Mouse (Mus musculus) hindbrain, embryonic 16.5 days (tissue): ENCODE data around the gene Ccdc38. TPM values are rescaled to one million over a fixed set of nuclear protein-coding genes. Genes with fewer than 3 reads are reported as not detected.

Experiments
- ATAC-seq: fragments of 200-750 bp; cut with Nextera tagmentation; 2 replicates; pipeline ENCODE4 v1.8.0; 2017; ENCODE audit warnings: moderate TSS enrichment, moderate library complexity
- H3K27ac ChIP-seq: fragments of 300-500 bp; sonication (generic); 2 replicates; pipeline ENCODE4 v1.5.1; 2014; ENCODE audit warnings: low read depth, mild to moderate bottlenecking, control low read depth, low read length, moderate library complexity
- H3K27me3 ChIP-seq: fragments of 300-500 bp; sonication (generic); replicated peaks from 2 replicates; pipeline ENCODE4 v1.6.1; 2014; ENCODE audit warnings: low read length; ENCODE audit not compliant: control insufficient read depth, insufficient read depth
- H3K36me3 ChIP-seq: fragments of 300-500 bp; sonication (generic); 2 replicates; pipeline ENCODE4 v1.6.1; 2014; ENCODE audit warnings: mild to moderate bottlenecking, low read length, moderate library complexity, mixed read lengths; ENCODE audit not compliant: control insufficient read depth, insufficient read depth
- H3K4me1 ChIP-seq: fragments of 300-500 bp; sonication (generic); 2 replicates; pipeline ENCODE4 v1.6.1; 2014; ENCODE audit warnings: low read depth, low read length; ENCODE audit not compliant: control insufficient read depth, insufficient read depth
- H3K4me2 ChIP-seq: fragments of 300-500 bp; sonication (generic); 2 replicates; pipeline ENCODE4 v1.6.1; 2014; ENCODE audit warnings: mild to moderate bottlenecking, low read length, control low read depth, moderate library complexity
- H3K4me3 ChIP-seq: fragments of 300-500 bp; sonication (generic); 2 replicates; pipeline ENCODE4 v1.5.1; 2014; ENCODE audit warnings: mild to moderate bottlenecking, low read length, control low read depth, moderate library complexity
- H3K9ac ChIP-seq: fragments of 300-500 bp; sonication (generic); 2 replicates; pipeline ENCODE4 v1.6.1; 2014; ENCODE audit warnings: low read depth, mild to moderate bottlenecking, control low read depth, low read length, moderate library complexity
- H3K9me3 ChIP-seq: fragments of 300-500 bp; sonication (generic); 2 replicates; pipeline ENCODE4 v1.6.1; 2014; ENCODE audit warnings: mild to moderate bottlenecking, low read length, moderate library complexity; ENCODE audit not compliant: control insufficient read depth
- WGBS: fragments of 180-500 bp; shearing (Covaris S2); extraction: QIAGEN DNeasy Blood & Tissue Kit; methylation state at CpG from one replicate; pipeline ENCODE4 v1.1.7; 2014; 5-methylcytosine and 5-hydroxymethylcytosine counted together
- polyA plus RNA-seq: library from polyadenylated mRNA; unstranded; fragments of >200 nt; fragmentation: Nextera tagmentation; extraction: Ambion mirVana; gene quantifications from 2 replicates; pipeline ENCODE4 v1.2.1, GENCODE M21; 2015

The Ccdc38 gene
- polyA plus RNA-seq, 1 experiment from 2014 or later = 0.19 TPM

DNA sequence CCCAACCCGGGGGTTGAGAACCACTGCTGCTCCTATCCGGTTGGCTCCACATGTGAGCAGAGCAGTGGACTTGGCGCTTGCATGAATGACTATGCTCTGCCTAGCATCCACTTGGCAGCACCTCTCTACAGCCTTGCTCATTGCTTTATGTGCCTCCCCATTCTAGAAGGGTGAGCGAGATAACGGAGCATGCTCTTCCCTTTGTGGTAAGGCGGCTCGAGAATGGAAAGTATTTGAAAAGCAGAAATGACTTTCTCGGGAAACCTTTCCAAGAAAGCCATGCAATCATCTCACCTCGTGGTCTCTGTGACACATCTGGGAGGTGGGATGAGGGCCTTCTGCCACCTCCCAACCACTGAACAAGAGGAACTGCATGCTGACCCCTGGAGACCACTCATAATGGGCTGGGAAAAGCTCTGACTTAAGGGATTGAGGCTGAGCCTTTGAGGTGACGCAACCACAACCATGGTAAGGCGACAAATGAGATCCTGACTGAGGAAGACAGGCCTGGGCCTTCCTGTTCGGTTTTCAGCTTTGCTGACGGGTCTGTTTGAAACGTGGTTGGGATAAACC, 24.2 kb downstream of the Ccdc38 start:
- Histone ChIP-seq H3K36me3 (no peaks in the 10 kb centered on the region), H3K27ac (no peak overlapping the region), H3K27me3 (no peaks in the 10 kb centered on the region; the same call in 1 of the 2 replicates), H3K9me3 (no peaks in the 10 kb centered on the region), H3K4me2 (no peak overlapping the region), H3K4me3 (no peak overlapping the region), H3K4me1 (no peaks in the 10 kb centered on the region), H3K9ac (no peak overlapping the region)
- ATAC-seq = no peak
- 88% methylated on average over 14 of the region's 14 CpGs for WGBS

DNA sequence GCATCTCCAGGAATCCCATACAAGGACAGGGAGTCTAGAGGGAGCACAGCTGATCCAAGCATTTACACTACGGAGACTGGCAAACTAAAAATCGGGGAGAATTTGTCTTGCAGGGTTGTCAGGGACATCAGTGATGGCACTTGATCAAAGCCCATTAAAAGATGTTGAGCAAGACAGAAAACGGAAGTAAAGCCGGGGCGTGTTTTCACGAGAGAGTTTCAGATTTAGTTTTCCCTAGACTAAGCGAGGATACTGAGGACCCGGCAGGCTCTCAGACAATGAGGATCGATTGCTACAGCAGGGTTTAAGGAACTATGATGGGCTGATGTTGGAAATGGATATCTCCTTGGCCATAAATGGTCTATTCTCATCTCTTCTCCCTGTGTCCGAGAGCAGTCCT, 26.6 kb downstream of the Ccdc38 start:
- Histone ChIP-seq H3K9me3 (no peaks in the 10 kb centered on the region), H3K4me3 (no peak overlapping the region), H3K4me1 (no peaks in the 10 kb centered on the region), H3K9ac (no peak overlapping the region), H3K27ac (no peak overlapping the region), H3K27me3 (no peaks in the 10 kb centered on the region), H3K36me3 (no peaks in the 10 kb centered on the region), H3K4me2 (no peak overlapping the region)
- ATAC-seq = no peak
- WGBS = 93% methylated on average over 10 of the region's 10 CpGs

DNA sequence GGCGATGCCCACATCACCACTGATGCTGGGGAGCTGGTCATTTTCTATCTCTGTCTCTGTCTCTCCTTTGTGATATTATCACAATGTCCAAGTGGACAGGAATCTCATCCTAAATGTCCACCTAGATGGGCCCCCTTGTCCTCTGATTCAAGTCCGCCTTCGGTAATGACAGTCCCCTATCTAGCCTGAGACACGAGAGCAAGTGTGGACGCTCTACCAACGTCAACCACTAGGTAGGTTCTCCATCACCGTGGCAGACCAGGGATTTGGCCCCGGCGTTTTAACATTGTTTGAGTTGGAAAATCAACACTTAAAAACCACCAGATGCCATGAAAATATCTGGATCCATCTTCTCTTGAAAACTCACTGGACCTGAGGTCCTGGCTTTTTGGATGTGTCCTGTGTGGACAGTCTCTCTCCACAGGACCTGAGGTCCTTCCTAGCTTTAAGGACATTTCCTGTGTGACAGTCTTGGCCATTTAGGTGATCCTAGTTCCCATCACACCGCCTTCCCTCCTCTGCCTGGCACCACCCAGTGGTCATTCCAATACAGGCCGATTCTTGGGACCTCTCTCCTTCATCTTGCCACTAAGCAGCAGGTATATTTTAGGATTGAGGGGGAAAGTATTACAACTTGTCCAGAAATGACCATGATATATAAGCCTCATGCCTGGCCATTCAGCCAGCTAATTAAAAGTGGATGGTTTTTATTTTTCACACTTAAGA, 27.6 kb downstream of the Ccdc38 start:
- WGBS = 91% methylated on average over 11 of the region's 11 CpGs
- no peaks in the 10 kb centered on the region for H3K4me1 ChIP-seq

DNA sequence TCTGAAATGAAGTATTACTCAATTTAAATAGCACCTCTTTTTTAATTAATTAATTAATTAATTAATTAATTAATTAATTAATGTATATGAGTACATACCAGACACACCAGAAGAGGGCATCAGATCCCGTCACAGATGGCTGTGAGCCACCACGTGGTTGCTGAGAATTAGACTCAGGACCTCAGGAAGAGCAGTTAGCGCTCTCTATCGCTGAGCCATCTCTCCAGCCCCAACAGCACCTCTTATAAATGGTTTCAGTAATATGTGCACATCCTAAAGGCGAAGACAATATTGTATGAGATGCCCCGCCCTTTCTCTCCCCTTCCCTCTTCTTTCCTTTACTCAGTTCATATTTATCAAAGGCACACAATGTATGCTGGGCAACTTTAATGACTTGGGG, 28.2 kb downstream of the Ccdc38 start:
- Histone ChIP-seq H3K4me2 (no peak overlapping the region), H3K4me3 (no peak overlapping the region), H3K4me1 (no peaks in the 10 kb centered on the region), H3K27me3 (no peaks in the 10 kb centered on the region), H3K27ac (no peak overlapping the region), H3K9me3 (no peaks in the 10 kb centered on the region), H3K9ac (no peak overlapping the region), H3K36me3 (no peaks in the 10 kb centered on the region)
- ATAC-seq = no peak
- 90% methylated on average over 6 of the region's 6 CpGs for WGBS

More for the DNA sequence above, 27.6 kb downstream of the Ccdc38 start:
- H3K27ac ChIP-seq = no peak overlapping the region
- H3K9me3 ChIP-seq = no peaks in the 10 kb centered on the region
- no peak overlapping the region for H3K4me3 ChIP-seq
- H3K9ac ChIP-seq = no peak overlapping the region
- no peaks in the 10 kb centered on the region for H3K36me3 ChIP-seq
- H3K27me3 ChIP-seq = no peaks in the 10 kb centered on the region
- no peak for ATAC-seq
- H3K4me2 ChIP-seq = no peak overlapping the region

DNA sequence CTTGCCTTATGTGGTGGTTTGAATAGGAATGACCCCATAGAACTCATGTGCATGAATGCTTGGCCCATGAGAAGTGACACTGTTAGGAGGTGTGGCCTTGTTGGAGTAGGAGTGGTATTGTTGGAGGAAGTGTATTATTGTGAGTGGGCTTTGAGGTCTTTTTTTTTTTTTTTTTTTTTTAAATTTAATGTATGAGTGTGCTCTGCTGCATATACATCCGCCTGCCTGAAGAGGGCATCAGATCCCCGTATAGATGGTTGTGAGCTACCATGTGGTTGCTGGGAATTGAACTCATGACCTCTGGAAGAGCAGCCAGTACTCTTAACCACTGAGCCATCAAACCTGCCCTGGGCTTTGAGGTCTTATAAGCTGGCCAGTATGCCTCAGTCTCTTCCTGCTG, 31.8 kb downstream of the Ccdc38 start:
- no peaks in the 10 kb centered on the region for H3K36me3 ChIP-seq
- H3K9ac ChIP-seq = no peak overlapping the region
- no peaks in the 10 kb centered on the region for H3K9me3 ChIP-seq
- no peaks in the 10 kb centered on the region for H3K4me1 ChIP-seq
- ATAC-seq = no peak
- H3K27me3 ChIP-seq = no peaks in the 10 kb centered on the region
- no peak overlapping the region for H3K27ac ChIP-seq
- 46% methylated on average over 2 of the region's 2 CpGs for WGBS
- H3K4me2 ChIP-seq = no peak overlapping the region
- H3K4me3 ChIP-seq = no peak overlapping the region

DNA sequence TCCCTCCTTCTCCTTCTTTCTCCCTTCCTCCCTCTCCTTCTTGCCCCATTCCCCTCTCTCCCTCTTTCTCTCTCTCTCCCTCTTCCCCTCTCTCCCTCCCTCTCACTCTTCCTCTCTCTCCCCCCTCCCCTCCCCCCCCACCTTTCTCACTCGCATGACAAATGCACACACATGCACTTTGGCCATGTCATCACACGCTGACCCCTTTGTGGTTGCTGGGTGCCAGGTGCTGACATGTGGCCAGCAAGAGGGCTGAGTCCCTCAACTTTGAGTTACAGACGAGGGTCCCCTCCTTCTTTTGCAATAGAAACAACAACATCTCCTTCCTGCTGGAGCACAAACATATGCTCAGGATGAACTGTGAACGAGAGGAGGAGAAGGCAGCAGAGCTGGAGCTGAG, 34.5 kb downstream of the Ccdc38 start:
- Histone ChIP-seq H3K27ac (no peak overlapping the region), H3K9me3 (no peaks in the 10 kb centered on the region), H3K9ac (no peak overlapping the region), H3K4me1 (no peaks in the 10 kb centered on the region), H3K27me3 (no peaks in the 10 kb centered on the region), H3K36me3 (no peaks in the 10 kb centered on the region), H3K4me2 (no peak overlapping the region), H3K4me3 (no peak overlapping the region)
- no peak for ATAC-seq
- WGBS = 67% methylated on average over 4 of the region's 4 CpGs

DNA sequence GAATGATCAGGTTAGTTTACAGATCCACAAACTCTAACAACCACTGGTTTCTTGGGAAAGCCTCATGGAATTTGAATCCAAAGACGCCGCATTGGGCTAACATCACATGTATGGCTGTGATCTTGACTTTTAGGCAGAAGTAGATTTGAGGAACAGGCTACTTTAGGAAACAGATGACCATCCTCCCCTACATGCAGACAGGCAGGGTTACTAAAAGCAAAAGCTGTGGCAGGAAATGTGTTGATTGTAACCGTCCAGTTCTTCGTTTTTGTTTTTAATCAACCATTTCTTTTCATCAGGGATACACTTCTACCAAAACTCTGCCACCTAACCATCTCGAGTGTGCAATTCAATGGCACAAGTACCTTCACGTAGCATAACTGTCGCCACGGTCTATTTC, 35.5 kb downstream of the Ccdc38 start:
- no peak overlapping the region for H3K4me2 ChIP-seq

DNA sequence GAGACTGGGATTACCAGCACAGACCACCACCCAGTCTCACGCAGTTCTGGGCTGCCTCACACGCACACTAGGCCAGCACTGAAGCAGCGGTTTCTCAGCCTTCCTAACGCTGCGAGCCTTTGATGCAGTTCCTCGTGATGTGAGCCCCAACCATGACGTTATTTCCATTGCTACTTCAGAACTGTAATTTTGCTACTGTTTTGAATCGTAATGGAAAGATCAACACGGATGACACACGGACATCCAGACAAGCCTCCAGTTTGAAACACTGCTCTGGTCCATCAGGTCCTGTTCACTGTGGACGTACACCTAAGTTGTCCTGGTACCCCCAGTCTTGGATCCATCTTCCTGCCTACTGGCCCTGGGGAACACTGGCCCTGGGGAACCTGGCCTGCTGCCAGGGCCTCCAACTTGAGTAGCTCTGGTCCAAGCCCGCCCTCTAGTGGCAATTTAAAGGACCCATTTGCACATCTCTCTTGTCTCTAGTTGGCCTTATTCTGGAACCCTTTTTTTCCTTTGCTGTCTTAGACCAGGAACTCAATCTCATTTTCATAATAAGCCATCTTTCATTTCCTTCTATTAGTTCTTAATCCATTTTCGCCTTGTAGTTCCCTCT, 36.9 kb downstream of the Ccdc38 start:
- Histone ChIP-seq H3K4me2 (no peak overlapping the region), H3K9me3 (no peaks in the 10 kb centered on the region), H3K4me1 (no peaks in the 10 kb centered on the region), H3K27me3 (no peaks in the 10 kb centered on the region), H3K36me3 (peaks cover 5% of the 10 kb centered on the region; the same call in 1 of the 2 replicates), H3K9ac (no peak overlapping the region), H3K27ac (no peak overlapping the region), H3K4me3 (no peak overlapping the region)
- 62% methylated on average over 13 of the region's 13 CpGs for WGBS
- peak; percentile 48; the same call in 1 of the 2 replicates for ATAC-seq

More for the DNA sequence above, 35.5 kb downstream of the Ccdc38 start:
- no peak overlapping the region for H3K9ac ChIP-seq
- H3K4me3 ChIP-seq = no peak overlapping the region
- ATAC-seq = no peak
- no peaks in the 10 kb centered on the region for H3K4me1 ChIP-seq
- no peaks in the 10 kb centered on the region for H3K36me3 ChIP-seq
- H3K27ac ChIP-seq = no peak overlapping the region
- no peaks in the 10 kb centered on the region for H3K9me3 ChIP-seq
- 94% methylated on average over 8 of the region's 8 CpGs for WGBS
- H3K27me3 ChIP-seq = no peaks in the 10 kb centered on the region

DNA sequence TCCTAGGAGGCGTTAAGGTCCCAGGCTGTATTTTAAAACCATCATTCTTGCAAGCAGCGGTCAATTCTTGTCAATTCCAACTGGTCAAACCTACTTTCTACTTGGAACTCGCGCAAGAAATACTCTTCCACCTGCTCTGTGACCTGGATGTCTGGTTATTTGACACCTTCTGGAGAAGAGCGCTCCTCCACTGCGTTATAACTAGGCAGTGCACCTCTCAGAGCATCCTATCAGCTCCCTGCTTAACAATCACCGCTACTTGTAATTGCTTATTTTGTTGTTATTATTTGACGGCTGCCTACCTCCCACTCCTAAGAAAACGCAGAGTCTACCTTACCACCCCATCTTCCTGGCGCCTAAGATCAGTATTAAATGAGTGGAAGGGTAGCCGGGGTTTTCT, 48.4 kb downstream of the Ccdc38 start:
- Histone ChIP-seq H3K9ac (peak overlapping the region; percentile 82), H3K4me3 (peak overlapping the region; percentile 66), H3K36me3 (no peaks in the 10 kb centered on the region; the same call in 1 of the 2 replicates), H3K27me3 (no peaks in the 10 kb centered on the region; the same call in 1 of the 2 replicates), H3K4me2 (peak overlapping the region; percentile 64), H3K27ac (peak overlapping the region; percentile 81), H3K4me1 (peaks cover 14% of the 10 kb centered on the region), H3K9me3 (no peaks in the 10 kb centered on the region)
- WGBS = 3% methylated on average over 11 of the region's 11 CpGs
- ATAC-seq = peak; percentile 29; the same call in 1 of the 2 replicates
